Comparison of ENCODE assay signal across 9 mouse cellular contexts in genomic region chr3:145941971-145942370, GRCm38 (mm10). TPM values are rescaled to one million over a fixed set of nuclear protein-coding genes. Genes with fewer than 3 reads are reported as not detected.
DNase-seq lines count a peak whose midpoint lies in the region; ATAC-seq and TF ChIP-seq lines count a peak whose summit lies in the region.
"Had no signal": no experiment of that assay in that cellular context is flagged by ENCODE, and none has a peak within 500 bp of the region (broad histone marks: within the 10 kb centered on the region; RNA-seq: fewer than 3 reads in every experiment).

No protein-coding gene starts in this region.

- TF ChIP-seq EP300 in MEL (IDR thresholded peaks at IDR 0.05; ENCODE audit: low read depth in 1 of 2, low read length in 2 of 2): peak in 1 of 2 experiments; percentile 44; a peak in 2 of 4 replicates

- no peak for ATAC-seq in kidney, embryonic 16.5 days (ENCODE audit: low FRiP score, low TSS enrichment)
- peak; percentile 73 for ATAC-seq in megakaryocyte, adult 5-6 weeks (ENCODE audit: poor library complexity, severe bottlenecking)

- peak; percentile 76 for TF ChIP-seq RAD21 in MEL (IDR thresholded peaks at IDR 0.05; ENCODE audit: low read depth, low read length)

- H3K27ac ChIP-seq in kidney, embryonic 16.5 days (ENCODE audit: low read length): no peak overlapping the region
- H3K27ac ChIP-seq in MEL (ENCODE audit: control insufficient read depth, low read depth, low read length): no peak overlapping the region; the same call in 1 of the 2 replicates
- H3K27ac ChIP-seq: neural tube, embryonic 13.5 days had no signal

- no peaks in the 10 kb centered on the region for H3K9me3 ChIP-seq in kidney, embryonic 16.5 days (ENCODE audit: low read length)
- H3K9me3 ChIP-seq in MEL (replicated peaks; ENCODE audit: insufficient read depth, low read length): no peaks in the 10 kb centered on the region
- H3K9me3 ChIP-seq: neural tube, embryonic 13.5 days had no signal

- H3K79me2 ChIP-seq in MEL (ENCODE audit: control insufficient read depth, insufficient read depth, low read length, poor library complexity): peaks cover 23% of the 10 kb centered on the region

- H3K4me3 ChIP-seq in kidney, embryonic 16.5 days (ENCODE audit: low read length): no peak overlapping the region
- H3K4me3 ChIP-seq in MEL (ENCODE audit: control insufficient read depth in 1 of 2, insufficient read depth in 1 of 2, low read depth in 2 of 2, low read length in 2 of 2): no peak overlapping the region
- H3K4me3 ChIP-seq: neural tube, embryonic 13.5 days had no signal

- 14% methylated on average over 3 of the region's 3 CpGs for WGBS in kidney, embryonic 16.5 days

- DNase-seq in kidney, adult 18-20 months: peak; percentile 77
- DNase-seq in MEL (ENCODE audit: low read depth, low spot score): peak; percentile 87
- DNase-seq in cerebellum, adult 9-10 months: peak; percentile 54
- peak; percentile 74 for DNase-seq in heart, adult 8-10 months (ENCODE audit: low spot score)
- peak; percentile 55 to 74 for DNase-seq in layer of hippocampus, postnatal 25 days (ENCODE audit: extremely low spot score in 1 of 2, low spot score in 1 of 2)
- DNase-seq in spleen, postnatal 4 days (ENCODE audit: low spot score in 2 of 2): peak; percentile 75 to 87

- H3K27me3 ChIP-seq in kidney, embryonic 16.5 days (ENCODE audit: insufficient read depth, low read length): no peaks in the 10 kb centered on the region
- no peaks in the 10 kb centered on the region for H3K27me3 ChIP-seq in MEL (ENCODE audit: control insufficient read depth in 1 of 2, insufficient read depth in 2 of 2, low read length in 2 of 2)
- H3K27me3 ChIP-seq: neural tube, embryonic 13.5 days had no signal

- peaks cover 29% of the 10 kb centered on the region for H3K4me1 ChIP-seq in kidney, embryonic 16.5 days (ENCODE audit: insufficient read depth, low read length)
- H3K4me1 ChIP-seq in MEL (ENCODE audit: control insufficient read depth in 1 of 2, insufficient read depth in 2 of 2, low read length in 2 of 2): peaks cover 3 to 36% of the 10 kb centered on the region in 2 experiments

- no peak for TF ChIP-seq POLR2A in MEL (IDR thresholded peaks at IDR 0.05; ENCODE audit: control insufficient read depth in 1 of 2, insufficient read depth in 1 of 2, low read depth in 1 of 2, low read length in 2 of 2, poor library complexity in 1 of 2)

- TF ChIP-seq CTCF in MEL (IDR thresholded peaks at IDR 0.05 in 2 of 3, conservative IDR thresholded peaks at IDR 0.05 in 1 of 3; ENCODE audit: control insufficient read depth in 1 of 3, insufficient read depth in 1 of 3, low read depth in 2 of 3, low read length in 3 of 3, poor library complexity in 1 of 3, severe bottlenecking in 1 of 3): peak; percentile 67 to 96 (median 85)

- no peak overlapping the region for H3K9ac ChIP-seq in kidney, embryonic 16.5 days (replicated peaks; ENCODE audit: low read length)
- no peak overlapping the region for H3K9ac ChIP-seq in MEL (ENCODE audit: control insufficient read depth, low read depth, low read length, poor library complexity, severe bottlenecking)
- H3K9ac ChIP-seq: neural tube, embryonic 13.5 days had no signal

- no peak overlapping the region for H3K4me2 ChIP-seq in kidney, embryonic 16.5 days (replicated peaks; ENCODE audit: low read depth, low read length)
- H3K4me2 ChIP-seq: neural tube, embryonic 13.5 days had no signal

- H3K36me3 ChIP-seq in kidney, embryonic 16.5 days (ENCODE audit: insufficient read depth, low read length): peaks cover 18% of the 10 kb centered on the region
- peaks cover 4 to 48% of the 10 kb centered on the region in 2 experiments; a peak in 3 of 4 replicates for H3K36me3 ChIP-seq in MEL (ENCODE audit: control insufficient read depth in 1 of 2, insufficient read depth in 2 of 2, low read length in 2 of 2)

TF ChIP-seq in MEL, 35 proteins besides CTCF, POLR2A, EP300 and RAD21:
- TF ChIP-seq E2F4 (IDR thresholded peaks at IDR 0.05; ENCODE audit: borderline replicate concordance, low read depth, low read length) (no peak), MXI1 (IDR thresholded peaks at IDR 0.05; ENCODE audit: low read depth, low read length) (peak; percentile 56; the same call in 1 of the 2 replicates), MYC (IDR thresholded peaks at IDR 0.05; ENCODE audit: low read depth, low read length) (peak; percentile 79; the same call in 1 of the 2 replicates), POLR2AphosphoS2 (IDR thresholded peaks at IDR 0.05; ENCODE audit: low read length) (no peak), ZC3H11A (IDR thresholded peaks at IDR 0.05; ENCODE audit: low read depth, low read length) (peak; percentile 52), SIN3A (IDR thresholded peaks at IDR 0.05; ENCODE audit: low read length) (peak; percentile 68), SMC3 (IDR thresholded peaks at IDR 0.05; ENCODE audit: low read depth, low read length) (peak; percentile 73), MAX (IDR thresholded peaks at IDR 0.05; ENCODE audit: low read length) (peak; percentile 56; the same call in 1 of the 2 replicates), RCOR1 (IDR thresholded peaks at IDR 0.05; ENCODE audit: low read depth, low read length) (no peak), TAL1 (IDR thresholded peaks at IDR 0.05; ENCODE audit: low read length) (peak; percentile 23; the same call in 1 of the 2 replicates), TCF12 (IDR thresholded peaks at IDR 0.05; ENCODE audit: low read depth, low read length) (peak; percentile 36; the same call in 1 of the 2 replicates), GATA1 (IDR thresholded peaks at IDR 0.05; ENCODE audit: low read depth, low read length) (peak; percentile 53), CHD1 (IDR thresholded peaks at IDR 0.05; ENCODE audit: low read depth, low read length) (no peak)

RNA-seq across cellular contexts. Expression of gene 2410004B18Rik, which starts 4.2 kb away (rescaled TPM):
- polyA plus RNA-seq in kidney, embryonic 16.5 days (2015; fragmentation: Nextera tagmentation; extraction: Ambion mirVana): 46.0 and 51.9 TPM in 2 replicates
- total RNA-seq in MEL (2012; rRNA removed): 32.1 and 32.3 TPM in 2 replicates
- 10 to 100 TPM in 1 of 2 experiments, not detected in 1; 42.3 TPM for polyA plus RNA-seq in MEL (2012; ENCODE audit: insufficient read depth in 1 of 2, insufficient read length in 2 of 2, low read depth in 1 of 2, low replicate concordance in 2 of 2, missing spikeins in 1 of 2)
- 10 to 100 TPM; 13.2 to 21.6 (median 18.0) TPM for total RNA-seq in heart, adult 8-10 months (2022)
- total RNA-seq in layer of hippocampus, postnatal 25 days (2021): 10 to 100 TPM; 36.5 to 37.4 TPM
- 33.0 and 47.7 TPM in 2 replicates for total RNA-seq in megakaryocyte, adult 5-6 weeks (2015)
- total RNA-seq in megakaryocyte, adult 5-6 weeks (2017): 14.4 and 15.8 TPM in 2 replicates

RNA-seq across cellular contexts. Expression of gene Bcl10, which starts 19.4 kb away (rescaled TPM):
- polyA plus RNA-seq in kidney, embryonic 16.5 days (2015; fragmentation: Nextera tagmentation; extraction: Ambion mirVana): 53.5 and 56.2 TPM in 2 replicates
- total RNA-seq in MEL (2012; rRNA removed): 25.0 and 28.0 TPM in 2 replicates
- 10 to 100 TPM in 1 of 2 experiments, not detected in 1; 30.4 TPM for polyA plus RNA-seq in MEL (2012; ENCODE audit: insufficient read depth in 1 of 2, insufficient read length in 2 of 2, low read depth in 1 of 2, low replicate concordance in 2 of 2, missing spikeins in 1 of 2)
- total RNA-seq in heart, adult 8-10 months (2022): 10 to 100 TPM; 14.9 to 17.6 (median 16.5) TPM
- 10 to 100 TPM; 12.7 TPM for total RNA-seq in layer of hippocampus, postnatal 25 days (2021)
- 79.2 and 96.1 TPM in 2 replicates for total RNA-seq in megakaryocyte, adult 5-6 weeks (2015)
- total RNA-seq in megakaryocyte, adult 5-6 weeks (2017): 69.0 and 80.6 TPM in 2 replicates

RNA-seq across cellular contexts. Expression of gene Syde2, which starts 45.7 kb away (rescaled TPM):
- polyA plus RNA-seq in kidney, embryonic 16.5 days (2015; fragmentation: Nextera tagmentation; extraction: Ambion mirVana): 1.4 and 1.7 TPM in 2 replicates
- total RNA-seq in MEL (2012; rRNA removed): 24.1 and 25.4 TPM in 2 replicates
- polyA plus RNA-seq in MEL (2012; ENCODE audit: insufficient read depth in 1 of 2, insufficient read length in 2 of 2, low read depth in 1 of 2, low replicate concordance in 2 of 2, missing spikeins in 1 of 2): 10 to 100 TPM in 1 of 2 experiments, not detected in 1; 12.4 TPM
- 10 to 100 TPM; 16.7 to 21.8 (median 19.0) TPM for total RNA-seq in heart, adult 8-10 months (2022)
- total RNA-seq in layer of hippocampus, postnatal 25 days (2021): 1 to 10 TPM; 4.5 to 4.6 TPM
- 0.25 and 0.52 TPM in 2 replicates for total RNA-seq in megakaryocyte, adult 5-6 weeks (2015)
- total RNA-seq in megakaryocyte, adult 5-6 weeks (2017): 0.44 and 0.53 TPM in 2 replicates
